In the genomic region with DNA sequence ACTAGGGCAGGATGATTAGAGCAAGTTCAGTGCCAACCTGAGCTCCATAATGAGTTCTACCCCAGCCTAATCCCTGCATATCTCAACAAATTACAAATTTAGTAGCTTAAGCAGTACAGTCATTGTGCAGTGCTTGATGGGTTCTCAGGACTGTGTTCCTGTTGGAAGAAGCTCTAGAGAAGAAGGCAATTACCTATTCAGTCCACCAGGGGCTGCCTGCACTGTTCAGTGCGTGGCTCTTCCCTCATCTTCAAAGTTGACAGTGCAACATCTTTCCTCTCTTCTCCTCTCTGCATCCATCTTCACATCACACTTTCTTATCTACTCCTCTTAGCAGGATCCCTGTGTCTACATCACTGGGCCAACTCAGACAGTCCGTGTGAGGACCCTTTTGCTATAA, we compare ENCODE assay signal across 8 mouse cellular contexts.
DNase-seq lines count a peak whose midpoint lies in the region; ATAC-seq and TF ChIP-seq lines count a peak whose summit lies in the region.

No protein-coding gene starts in this region.

- no peak overlapping the region for H3K27ac ChIP-seq in forebrain, embryonic 13.5 days
- no peak overlapping the region for H3K27ac ChIP-seq in forebrain, embryonic 10.5 days

- H3K9me3 ChIP-seq in forebrain, embryonic 13.5 days (replicated peaks) = no peaks in the 10 kb centered on the region
- H3K9me3 ChIP-seq in forebrain, embryonic 10.5 days = no peaks in the 10 kb centered on the region

- H3K4me3 ChIP-seq in forebrain, embryonic 13.5 days = no peak overlapping the region
- H3K4me3 ChIP-seq in forebrain, embryonic 10.5 days = no peak overlapping the region
- no peak overlapping the region for H3K4me3 ChIP-seq in lung, adult 2 months (replicated peaks; ENCODE audit: extremely low read depth, low read depth, low read length)

- H3K4me1 ChIP-seq in forebrain, embryonic 13.5 days = peaks cover 17% of the 10 kb centered on the region; the same call in 1 of the 2 replicates
- H3K4me1 ChIP-seq in forebrain, embryonic 10.5 days = peaks cover 20% of the 10 kb centered on the region
- 0 out of 2 replicates have a peak, but pooled peaks cover 3% of the 10 kb centered on the region for H3K4me1 ChIP-seq in lung, adult 2 months (ENCODE audit: control insufficient read depth, insufficient read depth, low read length)

- 12% methylated on average over 2 of the region's 2 CpGs for WGBS in forebrain, embryonic 13.5 days
- WGBS in forebrain, embryonic 10.5 days = 48% methylated on average over 2 of the region's 2 CpGs
- WGBS in lung, adult 2 months = 33% methylated on average over 2 of the region's 2 CpGs

- no peaks in the 10 kb centered on the region for H3K36me3 ChIP-seq in forebrain, embryonic 13.5 days (ENCODE audit: poor library complexity, severe bottlenecking)
- no peaks in the 10 kb centered on the region for H3K36me3 ChIP-seq in forebrain, embryonic 10.5 days (replicated peaks)

- DNase-seq in forebrain, embryonic 10.5 days (ENCODE audit: extremely low spot score, low spot score) = no peak
- no peak for DNase-seq in lung, adult 2 months
- DNase-seq in lung, postnatal 25 days (ENCODE audit: low spot score) = no peak
- DNase-seq in brain, embryonic 14.5 days (ENCODE audit: low read depth) = peak; percentile 49
- peak; percentile 12 to 37 for DNase-seq in left cerebral cortex, postnatal 14 days (ENCODE audit: low spot score in 2 of 2)
- peak; percentile 16 for DNase-seq in thymus, postnatal 4 days
- no peak for DNase-seq in spleen, postnatal 10 days (ENCODE audit: low spot score in 2 of 2)

- no peaks in the 10 kb centered on the region for H3K27me3 ChIP-seq in forebrain, embryonic 13.5 days
- H3K27me3 ChIP-seq in forebrain, embryonic 10.5 days (ENCODE audit: poor library complexity, severe bottlenecking) = no peaks in the 10 kb centered on the region

- no peak overlapping the region for H3K9ac ChIP-seq in forebrain, embryonic 13.5 days

- peak; percentile 86 for ATAC-seq in forebrain, embryonic 13.5 days

- intact Hi-C loops in left cerebral cortex, postnatal 14 days (cut with DNase I) = loop anchor here (5.0 kb wide), 1 partner anchor 49 kb away; no protein-coding TSS in a partner anchor

- TF ChIP-seq CTCF in lung, adult 2 months (IDR thresholded peaks at IDR 0.05; ENCODE audit: insufficient read depth, low read length) = peak; percentile 64
- TF ChIP-seq CTCF in brain, embryonic 14.5 days (IDR thresholded peaks at IDR 0.05; ENCODE audit: borderline replicate concordance, extremely low read depth, insufficient read depth, insufficient read length) = peak; percentile 64; the same call in 1 of the 2 replicates

- TF ChIP-seq POLR2A in lung, adult 2 months (IDR thresholded peaks at IDR 0.05; ENCODE audit: borderline replicate concordance, extremely low read depth, low read depth, low read length) = no peak
- no peak for TF ChIP-seq POLR2A in brain, embryonic 14.5 days (IDR thresholded peaks at IDR 0.05; ENCODE audit: borderline replicate concordance, extremely low read depth, insufficient read depth, insufficient read length, poor library complexity, severe bottlenecking)

- no peak overlapping the region for H3K4me2 ChIP-seq in forebrain, embryonic 13.5 days

Comparison
In these comparisons a context has a peak if more than half of its experiments do, and no peak if none do; other contexts are left out.
1. DNase-seq: peak in brain, embryonic 14.5 days (single experiment), left cerebral cortex, postnatal 14 days (2 of 2) and thymus, postnatal 4 days (single experiment); none in forebrain, embryonic 10.5 days (single experiment), lung, adult 2 months (single experiment), lung, postnatal 25 days (single experiment) and spleen, postnatal 10 days (0 of 2).